ENCODE assay signal across 12 mouse cellular contexts in genomic region chr7:70330207-70330562, GRCm38 (mm10). TPM values are rescaled to one million over a fixed set of nuclear protein-coding genes. Genes with fewer than 3 reads are reported as not detected.
DNase-seq lines count a peak whose midpoint lies in the region; ATAC-seq lines count a peak whose summit lies in the region.
"Had no signal": no experiment of that assay in that cellular context is flagged by ENCODE, and none has a peak within 500 bp of the region (broad histone marks: within the 10 kb centered on the region; RNA-seq: fewer than 3 reads in every experiment).

No protein-coding gene starts in this region.

- H3K4me1 ChIP-seq in kidney, embryonic 16.5 days (ENCODE audit: insufficient read depth, low read length), result peaks cover 43% of the 10 kb centered on the region
- H3K4me1 ChIP-seq in hindbrain, embryonic 12.5 days, result peaks cover 52% of the 10 kb centered on the region
- peaks cover 27% of the 10 kb centered on the region for H3K4me1 ChIP-seq in neural tube, embryonic 11.5 days (ENCODE audit: control insufficient read depth, insufficient read depth, low read length)
- H3K4me1 ChIP-seq: liver, embryonic 13.5 days had no signal

- H3K27ac ChIP-seq in kidney, embryonic 16.5 days (ENCODE audit: low read length), result no peak overlapping the region
- peak overlapping the region; percentile 86 for H3K27ac ChIP-seq in hindbrain, embryonic 12.5 days
- H3K27ac ChIP-seq in neural tube, embryonic 11.5 days (ENCODE audit: low read depth, low read length), result no peak overlapping the region
- H3K27ac ChIP-seq: liver, embryonic 13.5 days had no signal

- H3K9me3 ChIP-seq in kidney, embryonic 16.5 days (ENCODE audit: low read length), result no peaks in the 10 kb centered on the region
- H3K9me3 ChIP-seq in hindbrain, embryonic 12.5 days (replicated peaks), result no peaks in the 10 kb centered on the region
- no peaks in the 10 kb centered on the region for H3K9me3 ChIP-seq in neural tube, embryonic 11.5 days (ENCODE audit: control insufficient read depth, low read length)
- H3K9me3 ChIP-seq: liver, embryonic 13.5 days had no signal

- H3K4me2 ChIP-seq in kidney, embryonic 16.5 days (replicated peaks; ENCODE audit: low read depth, low read length), result peak overlapping the region; percentile 91
- H3K4me2 ChIP-seq in hindbrain, embryonic 12.5 days (replicated peaks), result peak overlapping the region; percentile 77
- H3K4me2 ChIP-seq in neural tube, embryonic 11.5 days (ENCODE audit: low read depth), result peak overlapping the region; percentile 82

- H3K36me3 ChIP-seq in kidney, embryonic 16.5 days (ENCODE audit: insufficient read depth, low read length), result no peaks in the 10 kb centered on the region
- no peaks in the 10 kb centered on the region for H3K36me3 ChIP-seq in hindbrain, embryonic 12.5 days
- no peaks in the 10 kb centered on the region for H3K36me3 ChIP-seq in neural tube, embryonic 11.5 days (ENCODE audit: control insufficient read depth, insufficient read depth, low read length)
- H3K36me3 ChIP-seq: liver, embryonic 13.5 days had no signal

- H3K4me3 ChIP-seq in kidney, embryonic 16.5 days (ENCODE audit: low read length), result no peak overlapping the region
- peak overlapping the region; percentile 37 for H3K4me3 ChIP-seq in hindbrain, embryonic 12.5 days
- H3K4me3 ChIP-seq in neural tube, embryonic 11.5 days (ENCODE audit: low read depth, low read length), result no peak overlapping the region
- H3K4me3 ChIP-seq: erythroblast, embryonic 14.5 days had no signal

- DNase-seq in kidney, postnatal 14 days, result no peak
- DNase-seq in embryo, embryonic 9.5 days (ENCODE audit: extremely low spot score), result peak; percentile 48
- peak; percentile 39 for DNase-seq in neural tube, embryonic 11.5 days (ENCODE audit: low spot score)
- no peak for DNase-seq in adrenal gland, adult 18-20 months (ENCODE audit: low spot score in 2 of 2)
- DNase-seq in right cerebral cortex, postnatal 10 days (ENCODE audit: low spot score in 2 of 2), result no peak
- DNase-seq in adrenal gland, postnatal 25 days, result no peak
- DNase-seq: liver, embryonic 13.5 days; thymus, postnatal 14 days had no signal

- WGBS in kidney, embryonic 16.5 days, result 18% methylated on average over 12 of the region's 12 CpGs
- WGBS in hindbrain, embryonic 12.5 days, result 2% methylated on average over 12 of the region's 12 CpGs
- 1% methylated on average over 12 of the region's 12 CpGs for WGBS in neural tube, embryonic 11.5 days

- no peak for ATAC-seq in kidney, embryonic 16.5 days (ENCODE audit: low FRiP score, low TSS enrichment)
- no peak for ATAC-seq in hindbrain, embryonic 12.5 days (ENCODE audit: low FRiP score)
- ATAC-seq in neural tube, embryonic 11.5 days (ENCODE audit: insufficient read depth, low FRiP score, low TSS enrichment), result no peak

- no peak overlapping the region for H3K9ac ChIP-seq in kidney, embryonic 16.5 days (replicated peaks; ENCODE audit: low read length)
- peak overlapping the region; percentile 41 for H3K9ac ChIP-seq in hindbrain, embryonic 12.5 days
- H3K9ac ChIP-seq in neural tube, embryonic 11.5 days (ENCODE audit: low read length), result no peak overlapping the region
- H3K9ac ChIP-seq: liver, embryonic 13.5 days had no signal

- peaks cover 25% of the 10 kb centered on the region for H3K27me3 ChIP-seq in kidney, embryonic 16.5 days (ENCODE audit: insufficient read depth, low read length)
- peaks cover 85% of the 10 kb centered on the region for H3K27me3 ChIP-seq in hindbrain, embryonic 12.5 days
- peaks cover 69% of the 10 kb centered on the region for H3K27me3 ChIP-seq in neural tube, embryonic 11.5 days (ENCODE audit: control insufficient read depth, insufficient read depth, low read length)

RNA-seq across cellular contexts. Expression of gene Nr2f2, which starts 36.4 kb away (rescaled TPM):
- 165 and 186 TPM in 2 replicates for polyA plus RNA-seq in kidney, embryonic 16.5 days (2015; fragmentation: Nextera tagmentation; extraction: Ambion mirVana)
- 133 and 146 TPM in 2 replicates for polyA plus RNA-seq in hindbrain, embryonic 12.5 days (2016; fragmentation: Nextera tagmentation; extraction: Ambion mirVana)
- 88.5 and 95.9 TPM in 2 replicates for polyA plus RNA-seq in neural tube, embryonic 11.5 days (2014; fragmentation: Nextera tagmentation; extraction: Ambion mirVana)
- 100 to 1,000 TPM in 1 of 2 experiments, 10 to 100 TPM in 1; 99.3 to 123 TPM for total RNA-seq in adrenal gland, adult 18-20 months (2021)
- 101 and 117 TPM in 2 replicates for total RNA-seq in adrenal gland, postnatal 25 days (2021)
- total RNA-seq: neutrophil, adult 5-6 weeks had no signal
- polyA plus RNA-seq: erythroblast, embryonic 14.5 days had no signal

Comparison
In these comparisons a context has a peak if more than half of its experiments do, and no peak if none do; other contexts are left out.
1. DNase-seq: peak in embryo, embryonic 9.5 days (single experiment) and neural tube, embryonic 11.5 days (single experiment); none in kidney, postnatal 14 days (single experiment), adrenal gland, adult 18-20 months (0 of 2), right cerebral cortex, postnatal 10 days (0 of 2) and adrenal gland, postnatal 25 days (single experiment).
2. Peak in every context shown above with its lines, with median percentiles within 50 percentile points of each other: H3K4me2 ChIP-seq.